Mouse (Mus musculus): Measurements from ENCODE around the gene Mthfd1l.

- TF ChIP-seq CTCF (IDR thresholded peaks at IDR 0.05; ENCODE audit: low read depth, low read length) (no peak), GATA1 (IDR thresholded peaks at IDR 0.05; ENCODE audit: borderline replicate concordance, low read length) (no peak), GATA2 (IDR thresholded peaks at IDR 0.05; ENCODE audit: borderline replicate concordance, low read depth, low read length) (no peak), TAL1 (conservative IDR thresholded peaks at IDR 0.05; ENCODE audit: low read depth, low read length) (no peak)
Observed at GRCm38 (mm10) chr10:4128915-4129314, 156.0 kb downstream of the Mthfd1l start.
